Mouse (Mus musculus) MEL (cell line): ENCODE measurements at regions not wholly inside any gene's neighbourhood (a gene's known extent, or its start where the extent isn't known, plus 50 kb on each side); places are given as distances from the start of the nearest gene placed in this dataset.

Experiments
- DNase-seq: peaks from one replicate; pipeline ENCODE4 v3.0.0; 2011; ENCODE audit warnings: low read depth, low spot score
- H3K27ac ChIP-seq: 2 replicates; pipeline ENCODE4 v1.5.1; 2012; ENCODE audit warnings: low read depth, mild to moderate bottlenecking, control low read depth, low read length, moderate library complexity; ENCODE audit not compliant: control insufficient read depth
- H3K27me3 ChIP-seq, 2 experiments: fragments of 150-350 bp in 1 of 2; sonication (generic) in 1 of 2; 2 replicates each; pipeline ENCODE4 v1.6.1; 2012; ENCODE audit warnings: low read length in 2 of 2, mild to moderate bottlenecking in 2 of 2, improper control_type of control experiment in 1 of 2, moderate library complexity in 1 of 2; ENCODE audit not compliant: insufficient read depth in 2 of 2, control insufficient read depth in 1 of 2
- H3K36me3 ChIP-seq, 2 experiments: 2 replicates each; pipeline ENCODE4 v1.6.1; 2012 to 2014; ENCODE audit warnings: low read length in 2 of 2, improper control_type of control experiment in 1 of 2, inconsistent platforms in 1 of 2, mild to moderate bottlenecking in 1 of 2; ENCODE audit not compliant: insufficient read depth in 2 of 2, control insufficient read depth in 1 of 2
- H3K4me1 ChIP-seq, 2 experiments: fragments of 150-350 bp in 1 of 2; sonication (generic) in 1 of 2; 2 replicates each; pipeline ENCODE4 v1.6.1; 2012; ENCODE audit warnings: low read length in 2 of 2, improper control_type of control experiment in 1 of 2, mild to moderate bottlenecking in 1 of 2; ENCODE audit not compliant: insufficient read depth in 2 of 2, control insufficient read depth in 1 of 2
- H3K4me3 ChIP-seq, 2 experiments: fragments of 150-350 bp in 1 of 2; sonication (generic) in 1 of 2; 2 replicates each; pipeline ENCODE4 v1.5.1; 2012; ENCODE audit warnings: low read depth in 2 of 2, low read length in 2 of 2, mild to moderate bottlenecking in 2 of 2, moderate library complexity in 2 of 2, control low read depth in 1 of 2, improper control_type of control experiment in 1 of 2; ENCODE audit not compliant: control insufficient read depth in 1 of 2, insufficient read depth in 1 of 2
- H3K79me2 ChIP-seq: 2 replicates; pipeline ENCODE4 v1.6.1; 2012; ENCODE audit warnings: mild to moderate bottlenecking, low read length, moderate library complexity; ENCODE audit not compliant: control insufficient read depth, poor library complexity, insufficient read depth
- H3K9ac ChIP-seq: 2 replicates; pipeline ENCODE4 v1.6.1; 2012; ENCODE audit warnings: low read depth, mild to moderate bottlenecking, control low read depth, low read length, moderate library complexity; ENCODE audit not compliant: control insufficient read depth, poor library complexity, severe bottlenecking
- H3K9me3 ChIP-seq: fragments of 150-350 bp; sonication (generic); replicated peaks from 2 replicates; pipeline ENCODE4 v1.6.1; 2012; ENCODE audit warnings: mild to moderate bottlenecking, low read length, improper control_type of control experiment, moderate library complexity; ENCODE audit not compliant: insufficient read depth
- BHLHE40 ChIP-seq: IDR thresholded peaks from 2 replicates; pipeline ENCODE4 v1.6.1; 2012; ENCODE audit warnings: low read depth, mild to moderate bottlenecking, inconsistent platforms, low read length, improper control_type of control experiment, borderline replicate concordance
- ETS1 ChIP-seq: IDR thresholded peaks from 2 replicates; pipeline ENCODE4 v1.6.1; 2012; ENCODE audit warnings: low read depth, mild to moderate bottlenecking, inconsistent platforms, low read length, improper control_type of control experiment, moderate library complexity
- HCFC1 ChIP-seq: IDR thresholded peaks from 2 replicates; pipeline ENCODE4 v1.6.1; 2012; ENCODE audit warnings: low read depth, mild to moderate bottlenecking, inconsistent platforms, low read length, improper control_type of control experiment, moderate library complexity
- KAT2A ChIP-seq: conservative IDR thresholded peaks from 2 replicates; pipeline ENCODE4 v1.6.1; 2012; ENCODE audit warnings: low read depth, low read length, improper control_type of control experiment, inconsistent platforms
- MAFK ChIP-seq: IDR thresholded peaks from 2 replicates; pipeline ENCODE4 v1.6.1; 2011; ENCODE audit warnings: low read depth, mild to moderate bottlenecking, low read length, improper control_type of control experiment, borderline replicate concordance
- MXI1 ChIP-seq: IDR thresholded peaks from 2 replicates; pipeline ENCODE4 v1.6.1; 2011; ENCODE audit warnings: mild to moderate bottlenecking, low read depth, low read length, improper control_type of control experiment
- MYC ChIP-seq: IDR thresholded peaks from 2 replicates; pipeline ENCODE4 v1.6.1; 2011; ENCODE audit warnings: low read depth, mild to moderate bottlenecking, low read length, improper control_type of control experiment, moderate library complexity
- POLR2AphosphoS5 ChIP-seq: IDR thresholded peaks from 2 replicates; pipeline ENCODE4 v1.6.1; 2012; ENCODE audit warnings: low read depth, borderline replicate concordance, mild to moderate bottlenecking, inconsistent platforms, low read length, moderate library complexity, mixed read lengths
- RAD21 ChIP-seq: IDR thresholded peaks from 2 replicates; pipeline ENCODE4 v1.6.1; 2011; ENCODE audit warnings: mild to moderate bottlenecking, low read depth, low read length, improper control_type of control experiment
- RCOR1 ChIP-seq: IDR thresholded peaks from 2 replicates; pipeline ENCODE4 v1.6.1; 2012; ENCODE audit warnings: low read depth, mild to moderate bottlenecking, inconsistent platforms, low read length, improper control_type of control experiment
- TBP ChIP-seq: IDR thresholded peaks from 2 replicates; pipeline ENCODE4 v1.8.0; 2011; ENCODE audit warnings: low read depth, low read length, improper control_type of control experiment
- USF2 ChIP-seq, 2 experiments: IDR thresholded peaks; 2 replicates each; pipeline ENCODE4 v1.6.1; 2011 to 2012; ENCODE audit warnings: improper control_type of control experiment in 2 of 2, low read length in 2 of 2, borderline replicate concordance in 1 of 2, inconsistent platforms in 1 of 2, low read depth in 1 of 2, mild to moderate bottlenecking in 1 of 2; ENCODE audit not compliant: insufficient read depth in 1 of 2
- ZC3H11A ChIP-seq: IDR thresholded peaks from 2 replicates; pipeline ENCODE4 v1.6.1; 2012; ENCODE audit warnings: low read depth, mild to moderate bottlenecking, inconsistent platforms, low read length, improper control_type of control experiment
- ZKSCAN1 ChIP-seq: IDR thresholded peaks from 2 replicates; pipeline ENCODE4 v1.6.1; 2012; ENCODE audit warnings: low read depth, mild to moderate bottlenecking, inconsistent platforms, low read length, improper control_type of control experiment, moderate library complexity
- ZMIZ1 ChIP-seq: IDR thresholded peaks from 2 replicates; pipeline ENCODE4 v1.6.1; 2012; ENCODE audit warnings: low read depth, mild to moderate bottlenecking, inconsistent platforms, low read length, improper control_type of control experiment, moderate library complexity

DNA sequence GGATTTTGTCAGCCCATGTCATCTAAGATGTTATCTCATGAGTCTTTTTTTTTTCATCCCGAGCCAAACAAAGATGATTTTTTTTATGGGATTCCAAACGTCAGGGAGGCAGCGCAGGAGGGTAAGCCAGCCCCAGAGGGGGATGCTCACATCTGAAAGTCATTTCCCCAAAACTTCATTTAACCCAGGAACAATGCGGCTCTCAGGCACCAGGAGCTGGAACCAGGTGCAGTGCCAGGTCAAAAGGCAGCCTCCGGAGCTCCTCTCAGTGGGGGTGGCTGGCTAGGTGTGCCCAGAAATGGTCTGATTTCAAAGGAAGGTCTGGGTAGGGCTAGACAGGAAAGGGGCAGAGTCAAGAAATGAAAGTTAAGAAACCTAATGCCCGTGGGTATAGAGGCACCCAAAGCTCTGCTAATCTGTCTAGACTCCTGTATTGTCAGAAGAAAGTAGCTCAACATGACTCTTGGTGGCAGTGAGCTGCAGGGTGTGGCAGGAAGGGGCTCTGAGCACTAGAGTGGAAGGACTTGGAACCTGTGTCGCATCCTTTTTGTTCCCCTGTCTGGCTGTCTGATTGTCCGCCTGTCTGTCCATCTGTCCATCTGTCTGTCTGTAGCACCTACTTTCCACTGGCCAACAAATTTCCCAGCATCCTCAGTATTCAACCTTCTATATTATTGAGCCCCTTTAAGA, 175.3 kb upstream of the Klf12 start:
- H3K4me1 ChIP-seq: no peaks in the 10 kb centered on the region

GRCm38 (mm10) chr14:100458727-100459447, 174.4 kb upstream of the Klf12 start:
- Histone ChIP-seq H3K9me3 (no peaks in the 10 kb centered on the region), H3K27me3 (no peaks in the 10 kb centered on the region), H3K4me1 (no peaks in the 10 kb centered on the region), H3K79me2 (no peaks in the 10 kb centered on the region), H3K36me3 (no peaks in the 10 kb centered on the region), H3K9ac (no peak overlapping the region), H3K27ac (no peak overlapping the region), H3K4me3 (no peak overlapping the region)
- TF ChIP-seq ETS1 (no peak), BHLHE40 (no peak), MYC (no peak), RCOR1 (no peak), ZMIZ1 (no peak), MAFK (no peak), MXI1 (no peak), RAD21 (no peak), USF2 (IDR thresholded peaks at IDR 0.05; ENCODE audit: borderline replicate concordance in 1 of 2, insufficient read depth in 1 of 2, low read depth in 1 of 2, low read length in 2 of 2) (no peak), ZC3H11A (no peak)
- no peak for DNase-seq

More for the DNA sequence above, 175.3 kb upstream of the Klf12 start:
- Histone ChIP-seq H3K27me3 (no peaks in the 10 kb centered on the region), H3K27ac (no peak overlapping the region), H3K4me3 (no peak overlapping the region), H3K79me2 (no peaks in the 10 kb centered on the region), H3K9me3 (no peaks in the 10 kb centered on the region), H3K9ac (no peak overlapping the region), H3K36me3 (no peaks in the 10 kb centered on the region)
- TF ChIP-seq TBP (no peak), KAT2A (no peak), ZKSCAN1 (no peak), HCFC1 (no peak), POLR2AphosphoS5 (no peak)
- DNase-seq: no peak
